Mouse (Mus musculus) cortical plate, adult 2 months (tissue): ENCODE measurements around the gene Urm1. TPM values are rescaled to one million over a fixed set of nuclear protein-coding genes. Genes with fewer than 3 reads are reported as not detected.

ENCODE experiments used
- H3K27ac ChIP-seq: fragments of 200-500 bp; 2 replicates; pipeline ENCODE4 v1.5.1; 2012; ENCODE audit warnings: low read length, control low read depth, inconsistent platforms; ENCODE audit not compliant: insufficient read depth
- H3K4me1 ChIP-seq: fragments of 200-500 bp; 2 replicates; pipeline ENCODE4 v1.6.1; 2011; ENCODE audit warnings: low read length; ENCODE audit not compliant: control insufficient read depth, insufficient read depth
- H3K4me3 ChIP-seq: fragments of 200-500 bp; 2 replicates; pipeline ENCODE4 v1.5.1; 2011; ENCODE audit warnings: mild to moderate bottlenecking, low read length, control low read depth; ENCODE audit not compliant: insufficient read depth
- CTCF ChIP-seq: fragments of 200-500 bp; IDR thresholded peaks from 2 replicates; pipeline ENCODE4 v1.5.1; 2011; ENCODE audit warnings: mild to moderate bottlenecking, control low read depth, low read length; ENCODE audit not compliant: insufficient read depth; ENCODE audit errors: extremely low read depth
- POLR2A ChIP-seq: fragments of 200-500 bp; IDR thresholded peaks from 2 replicates; pipeline ENCODE4 v1.6.1; 2011; ENCODE audit warnings: mild to moderate bottlenecking, low read length, control low read depth; ENCODE audit not compliant: insufficient read depth; ENCODE audit errors: extremely low read depth
- polyA plus RNA-seq: library from polyadenylated mRNA; depleted of rRNA; stranded (reverse); fragments of >200 nt; gene quantifications from 2 replicates; pipeline ENCODE4 v1.2.3, GENCODE M21; 2012

Gene Urm1
- polyA plus RNA-seq, 1 experiment: 75.0 TPM

DNA sequence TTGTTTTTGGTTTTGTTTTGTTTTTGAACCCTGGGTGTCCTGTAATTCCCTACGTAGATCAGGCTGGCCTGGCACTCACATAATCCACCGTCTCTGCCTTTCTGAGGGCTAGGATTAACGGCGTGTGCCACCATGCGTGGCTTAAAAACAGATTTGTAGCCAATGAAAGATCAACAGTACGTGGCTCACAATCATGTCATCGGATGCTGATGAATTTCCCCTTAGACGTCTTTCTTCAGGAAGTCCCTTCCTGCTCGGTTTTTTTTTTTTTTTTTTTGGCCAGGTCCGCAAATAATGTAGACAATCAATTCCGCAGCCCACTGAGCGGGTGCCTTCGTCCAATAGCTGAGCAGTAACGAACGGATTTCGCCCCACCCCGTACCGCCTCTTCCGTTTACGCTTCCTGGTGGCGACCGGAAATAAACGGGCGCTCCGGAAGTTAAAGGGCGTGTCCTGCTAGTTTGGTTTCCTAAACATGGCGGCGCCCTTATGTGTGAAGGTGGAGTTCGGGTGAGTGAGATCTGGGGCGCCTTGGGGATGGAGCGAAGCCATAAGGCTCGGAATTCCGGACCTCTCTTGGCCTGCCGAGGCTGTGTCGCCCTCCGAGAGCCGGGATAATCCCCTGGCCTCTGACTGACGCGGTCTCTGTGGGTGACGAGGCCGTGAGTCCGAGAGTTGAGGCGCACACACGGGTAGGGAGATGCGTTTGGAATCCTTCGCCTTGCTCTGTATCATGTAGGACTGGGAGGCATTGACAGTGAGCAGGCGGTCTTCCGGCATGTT lies 7.2 kb downstream of the Urm1 start:
- Histone ChIP-seq H3K4me1 (peaks cover 4% of the 10 kb centered on the region; the same call in 1 of the 2 replicates), H3K27ac (peak overlapping the region; percentile 67), H3K4me3 (peak overlapping the region; percentile 89)
- TF ChIP-seq CTCF (no peak), POLR2A (peak; percentile 79)

DNA sequence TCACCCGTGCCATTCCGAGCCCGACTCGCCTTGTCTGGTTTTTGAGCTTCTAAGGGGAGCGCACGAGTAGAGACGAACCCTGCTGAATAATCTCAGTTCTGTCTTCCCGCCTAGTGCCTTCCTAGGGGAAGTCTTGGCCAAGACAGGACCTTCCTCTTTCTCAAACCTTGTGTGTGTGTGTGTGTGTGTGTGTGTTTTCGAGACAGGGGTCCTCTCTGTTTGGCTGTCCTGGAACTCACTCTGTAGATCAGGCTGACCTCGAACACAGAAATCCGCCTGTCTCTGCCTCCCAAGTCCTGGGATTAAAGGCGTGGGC lies 7.8 kb downstream of the Urm1 start:
- H3K4me1 ChIP-seq: peaks cover 4% of the 10 kb centered on the region; the same call in 1 of the 2 replicates
- H3K4me3 ChIP-seq: peak overlapping the region; percentile 89
- TF ChIP-seq POLR2A: no peak
- TF ChIP-seq CTCF: no peak
- H3K27ac ChIP-seq: no peak overlapping the region

DNA sequence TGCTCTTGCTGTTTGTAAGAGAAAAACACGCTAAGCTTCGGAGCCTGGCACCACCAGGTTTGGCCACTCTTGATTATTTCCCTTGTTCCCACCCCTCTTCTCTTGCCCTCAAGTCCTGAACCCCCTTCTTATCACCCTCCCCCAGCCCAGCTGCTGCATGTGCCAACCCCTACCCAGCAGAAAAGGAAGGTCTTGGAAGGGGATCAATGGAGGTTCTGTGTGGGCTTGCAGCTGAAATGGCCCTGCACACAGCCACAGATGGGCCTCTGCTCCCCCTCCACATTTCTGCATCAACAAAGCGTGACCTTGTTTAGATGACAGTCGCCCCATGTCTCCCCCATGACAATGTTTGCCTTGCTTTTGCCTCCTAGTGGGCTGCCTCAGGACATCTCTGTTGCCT lies 11.2 kb downstream of the Urm1 start:
- Histone ChIP-seq H3K4me1 (peaks cover 4% of the 10 kb centered on the region; the same call in 1 of the 2 replicates), H3K4me3 (no peak overlapping the region), H3K27ac (0 out of 2 replicates have a peak overlapping the region, but pooled peaks have one; percentile 48)
- TF ChIP-seq POLR2A: no peak
- no peak for TF ChIP-seq CTCF

DNA sequence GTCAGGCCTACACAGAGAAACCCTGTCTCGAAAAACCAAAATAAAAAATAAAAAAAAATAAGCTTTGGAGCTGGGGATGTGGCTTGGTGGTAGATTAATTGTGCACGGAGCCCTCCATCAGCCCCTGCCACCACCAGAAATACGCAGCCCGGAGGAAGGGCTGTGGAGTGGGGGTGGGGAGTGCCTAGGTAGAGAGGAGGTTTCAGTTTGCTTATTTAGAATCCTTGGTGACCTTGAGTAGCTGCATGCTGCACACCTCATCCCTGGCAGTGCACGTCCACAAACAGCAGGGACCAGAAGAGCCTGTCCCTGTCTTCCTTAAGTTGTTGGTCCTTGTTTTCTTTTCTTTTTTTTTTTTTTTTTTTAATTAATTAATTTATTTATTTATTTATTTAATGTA lies 13.9 kb downstream of the Urm1 start:
- TF ChIP-seq CTCF (no peak), POLR2A (no peak)
- H3K27ac ChIP-seq: no peak overlapping the region
- no peaks in the 10 kb centered on the region for H3K4me1 ChIP-seq
- no peak overlapping the region for H3K4me3 ChIP-seq

DNA sequence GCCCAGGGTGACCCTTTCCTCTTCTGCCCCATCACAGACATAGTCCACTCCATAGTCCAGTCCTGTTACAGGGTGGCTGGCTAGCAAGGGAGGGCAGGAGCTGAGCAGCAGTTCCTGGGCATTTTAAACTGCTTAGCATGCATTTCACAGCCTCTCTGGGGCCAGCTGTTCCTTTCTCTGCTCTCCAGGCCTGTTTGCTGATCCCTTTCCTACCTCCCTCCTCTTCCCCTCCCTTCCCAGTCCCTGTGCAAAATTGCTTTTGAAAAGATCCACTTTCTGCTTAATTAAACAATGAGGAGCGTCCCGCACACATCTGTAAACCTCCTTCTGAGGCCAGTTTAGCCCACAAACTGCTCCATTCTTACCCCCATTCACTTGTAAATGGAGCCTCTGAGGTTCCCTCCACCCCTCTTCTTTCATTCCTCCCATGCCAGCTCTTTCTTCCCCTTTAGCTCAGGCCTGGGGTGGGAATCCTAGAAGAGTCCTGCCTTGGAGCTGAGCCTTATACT lies 15.6 kb downstream of the Urm1 start:
- H3K4me3 ChIP-seq: no peak overlapping the region
- TF ChIP-seq CTCF: no peak
- TF ChIP-seq POLR2A: no peak
- peak overlapping the region; percentile 14 for H3K27ac ChIP-seq
- no peaks in the 10 kb centered on the region for H3K4me1 ChIP-seq

DNA sequence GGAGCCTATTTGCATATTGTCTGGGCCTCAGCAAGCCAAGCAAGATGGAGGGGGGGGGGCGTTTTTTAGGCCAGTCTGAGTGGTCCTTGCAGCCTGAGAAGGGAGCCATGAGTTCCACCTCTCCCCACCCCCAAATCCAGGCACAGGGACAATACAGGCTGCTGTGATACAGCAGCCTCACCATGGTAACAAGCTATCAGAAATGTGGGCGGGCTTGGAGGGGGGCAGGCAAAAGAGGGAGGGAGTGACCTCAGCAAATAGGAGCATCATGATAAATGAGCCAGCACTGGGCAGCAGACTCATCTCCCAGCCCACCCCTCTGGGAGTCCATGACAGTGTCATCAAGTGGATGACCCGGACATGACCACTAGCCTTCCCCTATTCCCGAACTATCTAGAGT lies 19.6 kb downstream of the Urm1 start:
- TF ChIP-seq CTCF (no peak), POLR2A (no peak)
- no peak overlapping the region for H3K27ac ChIP-seq
- 0 out of 2 replicates have a peak, but pooled peaks cover 2% of the 10 kb centered on the region for H3K4me1 ChIP-seq
- no peak overlapping the region for H3K4me3 ChIP-seq

DNA sequence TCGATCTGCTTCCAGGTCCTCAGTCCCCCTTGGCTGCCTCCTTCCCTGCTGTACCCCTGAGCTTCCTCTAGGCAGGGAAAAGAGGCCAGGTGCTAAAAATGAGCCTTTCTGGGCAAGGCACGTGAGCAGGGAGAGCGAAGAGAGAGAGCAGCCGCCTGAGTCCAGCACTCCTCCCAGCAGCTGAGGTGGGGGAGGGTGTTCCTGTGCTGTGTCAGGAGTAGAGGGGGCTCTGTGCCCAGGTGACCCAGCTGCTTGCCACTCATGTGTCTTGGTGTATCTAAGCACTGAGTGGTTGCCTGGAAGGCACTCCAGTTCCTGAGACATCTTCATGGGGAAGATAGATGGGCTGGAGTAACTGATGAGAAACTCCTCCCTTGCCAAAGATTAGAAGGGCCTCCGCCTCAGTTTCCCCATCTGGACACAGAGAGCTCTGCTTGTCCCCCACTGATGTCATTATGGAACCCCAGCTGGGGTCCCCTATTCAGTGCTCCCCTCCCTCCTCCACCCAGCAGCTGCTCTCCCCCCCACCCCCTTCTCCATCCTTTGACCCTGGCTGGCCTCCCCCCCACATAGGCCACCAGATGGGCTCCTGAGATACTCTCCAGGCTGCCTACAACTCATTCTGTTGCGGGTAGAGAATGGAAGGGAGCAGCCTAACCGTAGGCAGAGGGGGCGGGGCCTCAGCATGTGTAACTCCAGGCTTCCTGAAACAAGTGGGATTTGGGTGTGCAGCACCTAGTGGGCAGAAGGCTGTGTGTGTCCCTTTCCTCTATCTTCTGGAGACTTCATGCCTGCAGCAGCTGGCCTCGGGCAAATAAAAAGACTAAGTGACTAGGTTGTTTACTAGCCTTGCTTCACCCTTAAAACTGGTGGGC lies 23.6 kb downstream of the Urm1 start:
- no peak overlapping the region for H3K4me3 ChIP-seq
- peak overlapping the region; percentile 36; the same call in 1 of the 2 replicates for H3K27ac ChIP-seq
- peak; percentile 11; the same call in 1 of the 2 replicates for TF ChIP-seq POLR2A
- TF ChIP-seq CTCF: no peak
- 0 out of 2 replicates have a peak, but pooled peaks cover 2% of the 10 kb centered on the region for H3K4me1 ChIP-seq

DNA sequence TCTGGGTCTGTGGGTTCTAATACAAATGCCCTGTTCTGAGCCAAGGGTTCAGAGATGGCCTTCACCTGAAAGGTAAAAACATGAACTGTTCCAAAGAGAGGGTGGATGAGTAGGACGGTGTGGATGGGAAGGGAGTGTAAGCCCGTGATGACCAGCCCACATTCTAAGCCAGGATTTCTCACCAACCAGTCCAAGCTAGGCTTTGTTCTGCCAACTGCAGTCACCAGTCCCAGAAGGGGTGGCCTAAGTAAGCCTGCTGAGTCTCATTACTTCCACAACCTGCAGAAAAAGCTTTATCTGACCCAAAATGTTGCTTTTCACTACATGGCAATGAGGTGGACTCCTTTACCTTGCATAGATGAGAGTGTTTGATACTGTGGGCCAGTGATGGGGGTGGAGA lies 24.2 kb downstream of the Urm1 start:
- TF ChIP-seq POLR2A: no peak
- TF ChIP-seq CTCF: no peak
- H3K4me3 ChIP-seq: no peak overlapping the region
- H3K4me1 ChIP-seq: 0 out of 2 replicates have a peak, but pooled peaks cover 2% of the 10 kb centered on the region
- H3K27ac ChIP-seq: peak overlapping the region; percentile 80

DNA sequence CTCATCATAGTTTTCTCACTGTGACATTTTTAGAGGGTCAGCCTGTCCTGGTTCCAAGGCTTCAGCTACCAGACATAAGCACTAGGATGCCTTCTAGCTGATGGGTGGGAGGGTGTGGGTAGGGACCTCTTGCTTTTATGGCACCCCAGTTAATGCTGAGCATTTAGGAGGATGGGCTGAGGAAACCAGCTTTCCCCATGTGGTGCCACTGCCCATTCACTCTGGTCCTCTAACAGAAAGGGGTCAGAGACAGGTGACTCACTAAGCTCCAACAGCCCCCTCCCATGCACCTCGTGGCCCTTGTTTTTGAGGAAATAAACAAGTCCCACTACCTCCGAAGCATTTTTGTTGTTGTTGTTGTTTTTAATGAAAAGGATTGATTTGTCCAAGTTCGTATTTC lies 24.8 kb downstream of the Urm1 start:
- TF ChIP-seq POLR2A (no peak), CTCF (no peak)
- Histone ChIP-seq H3K27ac (peak overlapping the region; percentile 80), H3K4me1 (0 out of 2 replicates have a peak, but pooled peaks cover 2% of the 10 kb centered on the region), H3K4me3 (peak overlapping the region; percentile 28)
